Mouse (Mus musculus) liver, embryonic 15.5 days (tissue): ENCODE measurements around the gene Tbrg4. TPM values are rescaled to one million over a fixed set of nuclear protein-coding genes. Genes with fewer than 3 reads are reported as not detected.

Experiments
- ATAC-seq: fragments of 200-750 bp; cut with Nextera tagmentation; 2 replicates; pipeline ENCODE4 v1.8.0; 2017; ENCODE audit warnings: moderate number of reproducible peaks, mild to moderate bottlenecking, moderate library complexity; ENCODE audit not compliant: insufficient read depth
- H3K27ac ChIP-seq: fragments of 300-500 bp; sonication (generic); replicated peaks from 2 replicates; pipeline ENCODE4 v1.5.1; 2015; ENCODE audit warnings: mild to moderate bottlenecking, inconsistent platforms
- H3K27me3 ChIP-seq: fragments of 300-500 bp; sonication (generic); 2 replicates; pipeline ENCODE4 v1.6.1; 2015; ENCODE audit warnings: mild to moderate bottlenecking, inconsistent platforms
- H3K36me3 ChIP-seq: fragments of 300-500 bp; sonication (generic); replicated peaks from 2 replicates; pipeline ENCODE4 v1.6.1; 2015; ENCODE audit warnings: moderate library complexity, mild to moderate bottlenecking, inconsistent platforms
- H3K4me1 ChIP-seq: fragments of 300-500 bp; sonication (generic); replicated peaks from 2 replicates; pipeline ENCODE4 v1.6.1; 2015; ENCODE audit warnings: inconsistent platforms
- H3K4me2 ChIP-seq: fragments of 300-500 bp; sonication (generic); 2 replicates; pipeline ENCODE4 v1.6.1; 2015; ENCODE audit warnings: moderate library complexity, mild to moderate bottlenecking, inconsistent platforms
- H3K4me3 ChIP-seq: fragments of 300-500 bp; sonication (generic); replicated peaks from 2 replicates; pipeline ENCODE4 v1.5.1; 2015; ENCODE audit warnings: mild to moderate bottlenecking, inconsistent platforms
- H3K9ac ChIP-seq: fragments of 300-500 bp; sonication (generic); 2 replicates; pipeline ENCODE4 v1.6.1; 2015; ENCODE audit warnings: moderate library complexity, mild to moderate bottlenecking, inconsistent platforms
- H3K9me3 ChIP-seq: fragments of 300-500 bp; sonication (generic); replicated peaks from 2 replicates; pipeline ENCODE4 v1.6.1; 2016; ENCODE audit warnings: inconsistent platforms
- WGBS: fragments of 180-500 bp; shearing (Covaris S2); methylation state at CpG from one replicate; pipeline ENCODE4 v1.1.7; 2015; ENCODE audit warnings: mixed read lengths; ENCODE audit not compliant: insufficient replicate concordance; 5-methylcytosine and 5-hydroxymethylcytosine counted together
- polyA plus RNA-seq: library from polyadenylated mRNA; unstranded; fragments of >200 nt; fragmentation: Nextera tagmentation; extraction: Ambion mirVana; gene quantifications from 2 replicates; pipeline ENCODE4 v1.2.1, GENCODE M21; 2015

Gene Tbrg4
- polyA plus RNA-seq, 1 experiment from 2014 or later = 31.0 TPM

- Histone ChIP-seq H3K4me2 (no peak overlapping the region), H3K9ac (no peak overlapping the region), H3K9me3 (no peaks in the 10 kb centered on the region), H3K36me3 (no peaks in the 10 kb centered on the region), H3K27me3 (0 out of 2 replicates have a peak, but pooled peaks cover 3% of the 10 kb centered on the region), H3K4me3 (no peak overlapping the region), H3K27ac (no peak overlapping the region), H3K4me1 (no peaks in the 10 kb centered on the region)
- 45% methylated on average over 7 of the region's 7 CpGs for WGBS
- ATAC-seq = no peak
These were observed 24.7 kb upstream of the Tbrg4 start for GRCm38 (mm10) chr11:6650519-6650918.

GRCm38 (mm10) chr11:6647831-6648724, 22.2 kb upstream of the Tbrg4 start:
- Histone ChIP-seq H3K9me3 (no peaks in the 10 kb centered on the region), H3K9ac (no peak overlapping the region), H3K36me3 (no peaks in the 10 kb centered on the region), H3K27me3 (0 out of 2 replicates have a peak, but pooled peaks cover 3% of the 10 kb centered on the region), H3K4me3 (no peak overlapping the region), H3K27ac (no peak overlapping the region), H3K4me2 (no peak overlapping the region), H3K4me1 (no peaks in the 10 kb centered on the region)
- ATAC-seq = no peak
- WGBS = 39% methylated on average over 9 of the region's 9 CpGs

GRCm38 (mm10) chr11:6644566-6644965, 18.7 kb upstream of the Tbrg4 start:
- WGBS = 53% methylated on average over 6 of the region's 6 CpGs
- no peaks in the 10 kb centered on the region for H3K27me3 ChIP-seq
- no peaks in the 10 kb centered on the region for H3K9me3 ChIP-seq
- no peak overlapping the region for H3K27ac ChIP-seq
- no peak overlapping the region for H3K4me3 ChIP-seq
- H3K36me3 ChIP-seq = no peaks in the 10 kb centered on the region
- no peak overlapping the region for H3K4me2 ChIP-seq
- ATAC-seq = no peak
- H3K9ac ChIP-seq = no peak overlapping the region
- no peaks in the 10 kb centered on the region for H3K4me1 ChIP-seq

GRCm38 (mm10) chr11:6639072-6639471, 13.2 kb upstream of the Tbrg4 start:
- Histone ChIP-seq H3K4me3 (no peak overlapping the region), H3K27ac (no peak overlapping the region), H3K27me3 (no peaks in the 10 kb centered on the region), H3K9me3 (no peaks in the 10 kb centered on the region), H3K4me1 (no peaks in the 10 kb centered on the region), H3K36me3 (no peaks in the 10 kb centered on the region), H3K4me2 (no peak overlapping the region), H3K9ac (no peak overlapping the region)
- WGBS = 51% methylated on average over 6 of the region's 6 CpGs
- ATAC-seq = no peak

- ATAC-seq = no peak
- no peaks in the 10 kb centered on the region for H3K36me3 ChIP-seq
- WGBS = 78% methylated on average over 4 of the region's 4 CpGs
These were observed 12.7 kb upstream of the Tbrg4 start, which contains the start of gene Wap for GRCm38 (mm10) chr11:6638537-6638936. Wap (minus strand) TSS chr11:6638637.

GRCm38 (mm10) chr11:6636150-6636549, 10.3 kb upstream of the Tbrg4 start:
- no peak overlapping the region for H3K4me3 ChIP-seq
- ATAC-seq = no peak
- 62% methylated on average over 8 of the region's 8 CpGs for WGBS

More at GRCm38 (mm10) chr11:6638537-6638936, 12.7 kb upstream of the Tbrg4 start, which contains the start of gene Wap:
- H3K27me3 ChIP-seq = no peaks in the 10 kb centered on the region
- no peak within 1 kb of the TSS for H3K9ac ChIP-seq
- no peak within 1 kb of the TSS for H3K4me2 ChIP-seq
- no peak within 1 kb of the TSS for H3K27ac ChIP-seq
- no peaks in the 10 kb centered on the region for H3K4me1 ChIP-seq
- no peak within 1 kb of the TSS for H3K4me3 ChIP-seq
- H3K9me3 ChIP-seq = no peaks in the 10 kb centered on the region

GRCm38 (mm10) chr11:6629655-6630054, 3.8 kb upstream of the Tbrg4 start:
- Histone ChIP-seq H3K4me3 (no peak overlapping the region), H3K9ac (no peak overlapping the region), H3K27ac (no peak overlapping the region), H3K4me2 (no peak overlapping the region), H3K9me3 (no peaks in the 10 kb centered on the region), H3K27me3 (no peaks in the 10 kb centered on the region), H3K36me3 (no peaks in the 10 kb centered on the region), H3K4me1 (peaks cover 37% of the 10 kb centered on the region)
- no peak for ATAC-seq

More at GRCm38 (mm10) chr11:6636150-6636549, 10.3 kb upstream of the Tbrg4 start:
- no peak overlapping the region for H3K9ac ChIP-seq
- H3K27me3 ChIP-seq = no peaks in the 10 kb centered on the region
- no peaks in the 10 kb centered on the region for H3K9me3 ChIP-seq
- no peaks in the 10 kb centered on the region for H3K36me3 ChIP-seq
- no peak overlapping the region for H3K4me2 ChIP-seq
- no peak overlapping the region for H3K27ac ChIP-seq
- no peaks in the 10 kb centered on the region for H3K4me1 ChIP-seq

GRCm38 (mm10) chr11:6628568-6628967, 2.7 kb upstream of the Tbrg4 start:
- peaks cover 8% of the 10 kb centered on the region for H3K36me3 ChIP-seq
- peaks cover 48% of the 10 kb centered on the region for H3K4me1 ChIP-seq
- no peak overlapping the region for H3K4me3 ChIP-seq
- no peak overlapping the region for H3K4me2 ChIP-seq
- H3K27me3 ChIP-seq = no peaks in the 10 kb centered on the region
- 18% methylated on average over 4 of the region's 4 CpGs for WGBS
- no peak overlapping the region for H3K9ac ChIP-seq
- peak overlapping the region; percentile 91; the same call in 1 of the 2 replicates for H3K27ac ChIP-seq
- no peaks in the 10 kb centered on the region for H3K9me3 ChIP-seq
- ATAC-seq = no peak

GRCm38 (mm10) chr11:6627731-6628130, 1.9 kb upstream of the Tbrg4 start:
- ATAC-seq = no peak
- Histone ChIP-seq H3K4me2 (no peak overlapping the region), H3K4me1 (peaks cover 56% of the 10 kb centered on the region), H3K9me3 (no peaks in the 10 kb centered on the region), H3K4me3 (no peak overlapping the region), H3K9ac (no peak overlapping the region), H3K27me3 (no peaks in the 10 kb centered on the region), H3K36me3 (peaks cover 16% of the 10 kb centered on the region), H3K27ac (peak overlapping the region; percentile 91)
- 33% methylated on average over 4 of the region's 4 CpGs for WGBS

- Histone ChIP-seq H3K4me3 (peak overlapping the region; percentile 88), H3K4me1 (peaks cover 61% of the 10 kb centered on the region), H3K36me3 (peaks cover 30% of the 10 kb centered on the region)
These were observed 513 bp upstream of the Tbrg4 start for GRCm38 (mm10) chr11:6626388-6626772.

GRCm38 (mm10) chr11:6624619-6625382, 1.1 kb downstream of the Tbrg4 start:
- no peak for ATAC-seq

More at GRCm38 (mm10) chr11:6626388-6626772, 513 bp upstream of the Tbrg4 start:
- 5% methylated on average over 16 of the region's 16 CpGs for WGBS
- peak; percentile 22 for ATAC-seq
- Histone ChIP-seq H3K27me3 (no peaks in the 10 kb centered on the region), H3K9ac (peak overlapping the region; percentile 71), H3K27ac (peak overlapping the region; percentile 91), H3K9me3 (no peaks in the 10 kb centered on the region), H3K4me2 (peak overlapping the region; percentile 88)

More at GRCm38 (mm10) chr11:6624619-6625382, 1.1 kb downstream of the Tbrg4 start:
- H3K36me3 ChIP-seq = peaks cover 46% of the 10 kb centered on the region
- WGBS = 23% methylated on average over 14 of the region's 14 CpGs
- H3K27ac ChIP-seq = peak overlapping the region; percentile 91
- peak overlapping the region; percentile 88 for H3K4me2 ChIP-seq
- no peaks in the 10 kb centered on the region for H3K9me3 ChIP-seq
- no peaks in the 10 kb centered on the region for H3K27me3 ChIP-seq
- peak overlapping the region; percentile 71 for H3K9ac ChIP-seq
- H3K4me1 ChIP-seq = peaks cover 61% of the 10 kb centered on the region
- H3K4me3 ChIP-seq = peak overlapping the region; percentile 88
